Mouse (Mus musculus): ENCODE results near the gene Nol4l. TPM values are rescaled to one million over a fixed set of nuclear protein-coding genes. Genes with fewer than 3 reads are reported as not detected.

Gene Nol4l
- polyA plus RNA-seq, 1 experiment = 19.2 TPM

DNA sequence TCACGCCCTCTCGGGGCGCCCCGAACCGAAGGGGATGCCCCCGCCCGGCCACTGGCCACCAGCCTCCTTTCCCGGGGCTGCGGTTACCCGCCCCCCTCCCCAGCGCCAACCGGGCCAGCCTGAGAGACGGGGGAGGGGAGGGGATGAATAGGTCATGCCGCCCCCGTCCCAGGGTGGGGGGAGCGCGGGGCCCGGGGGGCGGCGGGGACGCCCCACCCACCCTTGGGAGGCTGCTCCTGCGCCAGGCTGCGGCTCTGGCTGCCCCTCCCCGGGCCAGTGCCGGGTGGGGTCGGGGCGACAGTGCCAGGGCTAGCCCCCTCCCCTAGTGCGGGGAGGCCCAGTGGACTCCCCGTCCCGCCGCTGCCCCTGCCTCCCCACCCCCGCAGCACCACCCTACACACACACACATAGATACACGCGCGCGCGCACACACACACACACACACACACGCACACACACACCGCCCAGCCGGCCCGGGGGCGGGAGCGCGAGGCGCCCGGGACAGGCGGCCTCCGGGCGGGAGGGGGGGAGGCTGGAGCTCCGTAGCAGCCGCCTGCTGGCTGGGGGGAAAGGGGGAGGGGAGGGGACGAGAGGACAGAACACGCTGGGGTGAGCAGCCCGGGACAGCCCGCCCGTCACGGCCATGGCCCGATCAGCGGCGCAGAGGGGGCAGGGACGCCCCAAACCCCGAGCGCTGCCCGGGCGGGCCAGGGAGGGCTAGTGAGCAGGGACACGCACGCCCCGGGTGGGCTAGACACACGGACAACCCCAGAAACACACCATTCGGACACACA, 1.0 kb downstream of the Nol4l start:
- Histone ChIP-seq H3K4me1 (ENCODE audit: control insufficient read depth, insufficient read depth, low read length) (peaks cover 10% of the 10 kb centered on the region), H3K27ac (ENCODE audit: insufficient read depth, low read depth, low read length) (no peak overlapping the region), H3K4me3 (ENCODE audit: insufficient read depth, low read length) (peak overlapping the region; percentile 98)
- no peak for TF ChIP-seq CTCF (IDR thresholded peaks at IDR 0.05; ENCODE audit: low read depth, low read length)
- no peak for TF ChIP-seq POLR2A (IDR thresholded peaks at IDR 0.05; ENCODE audit: borderline replicate concordance, low read depth, low read length)

DNA sequence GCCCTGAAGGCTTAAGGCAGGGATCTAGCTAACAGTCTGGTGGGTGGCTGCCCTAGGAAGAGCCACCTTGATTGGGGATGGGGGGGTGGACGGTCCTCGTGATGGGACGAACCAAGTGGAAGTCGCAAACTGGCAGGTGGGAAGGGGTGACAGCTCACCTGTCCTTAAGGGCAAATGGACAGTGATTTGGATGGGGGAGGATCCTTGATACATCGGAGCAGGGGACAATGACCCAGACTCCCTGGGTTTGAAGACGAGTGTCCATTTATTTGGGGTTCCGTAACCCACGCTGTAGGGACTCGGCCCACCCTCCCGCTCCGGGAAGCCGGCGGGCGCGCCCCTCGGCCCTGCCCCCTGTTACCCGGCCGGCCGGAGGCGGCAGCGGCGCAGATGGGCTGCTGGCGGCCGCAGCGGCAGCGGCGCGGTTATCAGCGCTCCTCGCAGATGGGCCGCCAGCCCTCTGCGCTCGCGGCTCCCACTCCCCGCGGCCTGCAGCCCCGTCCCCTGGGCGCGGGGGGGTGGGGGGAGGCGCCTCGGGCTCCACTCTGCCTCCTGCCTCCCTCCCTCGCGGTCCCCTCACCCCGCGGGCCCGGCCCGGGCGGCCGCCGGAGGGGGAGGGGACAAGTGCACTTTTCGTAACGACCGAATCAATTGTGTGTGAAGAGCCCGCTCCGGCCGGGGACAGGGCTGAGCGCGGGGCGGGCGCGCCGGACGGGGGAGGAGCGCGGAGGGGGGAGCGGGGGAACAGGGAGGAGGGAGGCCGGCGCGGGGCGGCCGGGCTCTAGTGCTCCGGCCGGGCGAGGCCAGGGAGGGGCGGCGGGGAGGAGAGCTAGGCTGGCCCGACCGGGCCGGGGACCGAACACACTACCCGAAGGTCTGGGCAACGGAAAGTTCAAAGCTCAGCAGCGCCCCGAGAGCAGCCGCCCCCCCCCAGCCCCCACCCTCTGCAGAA, 1.9 kb downstream of the Nol4l start:
- Histone ChIP-seq H3K4me3 (ENCODE audit: insufficient read depth, low read length) (peak overlapping the region; percentile 98), H3K4me1 (ENCODE audit: control insufficient read depth, insufficient read depth, low read length) (peaks cover 10% of the 10 kb centered on the region), H3K27ac (ENCODE audit: insufficient read depth, low read depth, low read length) (no peak overlapping the region)
- TF ChIP-seq CTCF (IDR thresholded peaks at IDR 0.05; ENCODE audit: low read depth, low read length) = no peak
- no peak for TF ChIP-seq POLR2A (IDR thresholded peaks at IDR 0.05; ENCODE audit: borderline replicate concordance, low read depth, low read length)

DNA sequence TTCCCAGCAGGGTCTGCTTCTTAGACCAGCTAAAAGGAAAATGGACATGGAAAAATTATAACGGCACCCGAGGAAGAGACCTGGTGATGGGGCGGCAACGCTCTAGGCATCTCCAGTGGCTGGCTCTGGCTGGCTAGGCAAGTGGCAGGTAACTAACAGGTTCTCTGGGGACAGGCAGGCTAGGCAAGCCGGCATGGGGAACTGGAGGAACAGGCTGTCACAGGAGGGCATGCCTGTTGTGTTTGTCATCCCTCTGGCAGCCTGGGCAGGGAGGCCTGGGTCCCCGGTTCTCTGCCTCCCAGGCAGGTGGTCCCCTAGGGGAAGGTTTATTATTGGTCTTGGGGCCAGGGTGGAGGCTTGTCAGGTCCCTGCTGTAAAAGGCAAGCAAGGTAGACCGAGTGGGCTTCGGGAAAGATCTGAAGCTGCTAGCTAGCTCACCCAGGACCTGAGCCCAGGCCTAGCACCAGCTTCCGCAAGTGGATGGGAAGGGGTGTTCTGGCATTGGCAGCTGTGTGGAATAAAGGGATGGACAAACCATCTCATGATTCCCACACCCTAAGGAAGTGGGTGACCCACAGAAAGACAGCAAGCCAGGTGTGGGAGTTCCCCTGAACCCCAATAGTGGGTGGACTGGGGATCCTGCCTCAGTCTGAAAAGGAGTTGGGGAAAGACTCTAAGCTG, 2.8 kb downstream of the Nol4l start:
- TF ChIP-seq POLR2A (IDR thresholded peaks at IDR 0.05; ENCODE audit: borderline replicate concordance, low read depth, low read length) (no peak), CTCF (IDR thresholded peaks at IDR 0.05; ENCODE audit: low read depth, low read length) (no peak)
- H3K4me3 ChIP-seq (ENCODE audit: insufficient read depth, low read length) = no peak overlapping the region
- peaks cover 11% of the 10 kb centered on the region for H3K4me1 ChIP-seq (ENCODE audit: control insufficient read depth, insufficient read depth, low read length)
- no peak overlapping the region for H3K27ac ChIP-seq (ENCODE audit: insufficient read depth, low read depth, low read length)

DNA sequence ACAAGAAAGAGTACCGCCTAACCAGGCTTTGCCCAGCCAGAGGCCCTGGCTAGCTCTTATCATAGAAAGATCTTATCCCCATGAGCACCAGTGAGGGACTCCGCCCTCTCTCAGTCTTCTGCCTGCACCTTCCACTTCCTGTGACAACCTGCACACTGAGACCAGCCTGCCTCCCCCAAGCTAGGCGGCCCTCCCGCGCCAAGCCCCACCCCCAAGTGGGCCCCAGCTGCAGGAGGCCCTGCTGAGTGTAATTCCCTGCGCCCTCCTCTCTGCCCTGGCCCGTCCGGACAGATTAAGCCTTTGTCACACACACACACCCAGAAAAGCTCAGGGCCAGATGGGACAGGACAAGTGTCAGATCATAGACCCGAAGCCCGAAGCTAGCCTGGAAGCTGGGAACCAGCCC, 3.9 kb downstream of the Nol4l start:
- H3K27ac ChIP-seq (ENCODE audit: insufficient read depth, low read depth, low read length) = no peak overlapping the region
- no peak overlapping the region for H3K4me3 ChIP-seq (ENCODE audit: insufficient read depth, low read length)

DNA sequence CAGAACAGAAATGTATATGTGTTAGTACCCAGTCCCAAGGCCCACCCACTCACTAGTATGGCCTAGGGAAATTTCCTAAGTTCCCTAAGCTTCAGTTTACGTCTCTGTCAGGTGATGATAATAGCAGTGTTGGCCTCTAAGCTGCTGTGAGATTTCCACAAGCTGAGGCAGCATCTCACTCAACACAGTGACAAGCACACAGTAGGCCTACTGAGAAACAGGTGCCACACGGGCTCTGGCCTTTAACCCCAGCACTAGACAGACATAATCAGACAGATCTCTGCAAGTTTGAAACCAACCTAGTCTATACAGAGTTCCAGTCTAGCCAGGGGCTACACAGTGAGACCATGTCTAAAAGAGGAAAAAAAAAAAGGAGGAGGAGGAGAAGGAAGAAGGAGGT, 5.0 kb downstream of the Nol4l start:
- Histone ChIP-seq H3K4me3 (ENCODE audit: insufficient read depth, low read length) (no peak overlapping the region), H3K4me1 (ENCODE audit: control insufficient read depth, insufficient read depth, low read length) (peaks cover 26% of the 10 kb centered on the region), H3K27ac (ENCODE audit: insufficient read depth, low read depth, low read length) (no peak overlapping the region)
- no peak for TF ChIP-seq POLR2A (IDR thresholded peaks at IDR 0.05; ENCODE audit: borderline replicate concordance, low read depth, low read length)
- no peak for TF ChIP-seq CTCF (IDR thresholded peaks at IDR 0.05; ENCODE audit: low read depth, low read length)

More for the DNA sequence above, 3.9 kb downstream of the Nol4l start:
- no peak for TF ChIP-seq POLR2A (IDR thresholded peaks at IDR 0.05; ENCODE audit: borderline replicate concordance, low read depth, low read length)
- TF ChIP-seq CTCF (IDR thresholded peaks at IDR 0.05; ENCODE audit: low read depth, low read length) = no peak
- H3K4me1 ChIP-seq (ENCODE audit: control insufficient read depth, insufficient read depth, low read length) = peaks cover 16% of the 10 kb centered on the region

DNA sequence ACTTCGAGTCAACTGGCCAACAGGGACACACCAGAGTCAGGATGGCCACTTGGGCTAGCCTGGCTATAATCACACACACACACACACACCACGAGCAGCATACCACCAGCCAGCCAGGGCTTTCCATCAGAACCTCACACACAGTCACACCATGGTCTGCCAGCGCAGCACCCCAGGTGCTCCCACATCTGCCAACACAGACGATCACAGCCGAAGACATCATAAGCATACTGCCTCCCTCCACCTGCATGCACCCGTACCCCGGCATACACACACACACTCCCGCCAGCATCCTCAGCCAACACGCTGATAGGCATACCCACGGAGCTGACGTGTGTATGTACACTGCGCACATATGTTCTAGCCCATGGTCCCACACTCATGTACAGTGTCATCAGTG, 6.1 kb downstream of the Nol4l start:
- peaks cover 32% of the 10 kb centered on the region for H3K4me1 ChIP-seq (ENCODE audit: control insufficient read depth, insufficient read depth, low read length)
- TF ChIP-seq POLR2A (IDR thresholded peaks at IDR 0.05; ENCODE audit: borderline replicate concordance, low read depth, low read length) = no peak
- no peak for TF ChIP-seq CTCF (IDR thresholded peaks at IDR 0.05; ENCODE audit: low read depth, low read length)
- H3K4me3 ChIP-seq (ENCODE audit: insufficient read depth, low read length) = no peak overlapping the region
- no peak overlapping the region for H3K27ac ChIP-seq (ENCODE audit: insufficient read depth, low read depth, low read length)

DNA sequence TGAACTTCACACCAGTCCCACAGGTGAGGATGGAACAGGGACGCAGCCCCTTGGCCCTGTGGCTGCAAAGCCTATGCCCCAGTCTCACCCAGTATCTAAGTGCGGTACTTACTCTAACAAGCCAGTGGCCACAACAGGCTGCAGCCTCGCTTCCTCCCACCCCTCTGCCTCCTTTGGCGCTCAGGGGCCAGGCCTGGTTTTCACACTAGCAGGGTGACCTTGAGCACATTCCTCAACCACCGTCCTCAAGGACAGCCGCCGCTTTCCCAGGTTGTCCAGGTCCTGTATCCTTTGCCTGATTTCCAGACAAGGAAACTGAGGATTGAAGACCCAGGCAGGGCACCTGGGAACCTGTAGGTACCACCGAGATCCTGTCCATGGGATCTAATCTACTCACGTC, 6.6 kb downstream of the Nol4l start:
- no peak overlapping the region for H3K27ac ChIP-seq (ENCODE audit: insufficient read depth, low read depth, low read length)

DNA sequence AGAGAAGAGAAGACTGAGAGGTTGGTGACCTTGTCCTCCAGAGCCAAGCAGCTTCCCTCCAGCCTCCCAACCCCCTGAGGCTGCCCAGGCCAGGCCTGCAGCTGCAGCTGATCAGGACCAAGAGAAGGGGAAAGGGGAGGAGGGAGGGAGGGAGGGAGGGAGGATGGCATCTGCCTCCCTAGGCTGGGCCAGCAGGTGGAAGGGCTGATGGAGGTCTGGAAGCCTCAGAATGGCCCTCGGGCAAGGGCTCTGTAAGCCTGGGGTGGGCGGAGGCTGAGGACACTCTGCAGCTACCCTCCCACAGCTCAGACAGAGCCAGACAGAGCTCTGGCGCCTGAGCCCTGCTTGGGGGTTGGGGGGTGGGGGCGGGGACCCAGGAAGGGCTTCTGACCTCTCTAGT, 7.5 kb downstream of the Nol4l start:
- no peak for TF ChIP-seq POLR2A (IDR thresholded peaks at IDR 0.05; ENCODE audit: borderline replicate concordance, low read depth, low read length)
- Histone ChIP-seq H3K4me1 (ENCODE audit: control insufficient read depth, insufficient read depth, low read length) (peaks cover 40% of the 10 kb centered on the region), H3K27ac (ENCODE audit: insufficient read depth, low read depth, low read length) (no peak overlapping the region), H3K4me3 (ENCODE audit: insufficient read depth, low read length) (no peak overlapping the region)

More for the DNA sequence above, 6.6 kb downstream of the Nol4l start:
- H3K4me1 ChIP-seq (ENCODE audit: control insufficient read depth, insufficient read depth, low read length) = peaks cover 37% of the 10 kb centered on the region
- no peak overlapping the region for H3K4me3 ChIP-seq (ENCODE audit: insufficient read depth, low read length)
- TF ChIP-seq POLR2A (IDR thresholded peaks at IDR 0.05; ENCODE audit: borderline replicate concordance, low read depth, low read length) = no peak
- no peak for TF ChIP-seq CTCF (IDR thresholded peaks at IDR 0.05; ENCODE audit: low read depth, low read length)

DNA sequence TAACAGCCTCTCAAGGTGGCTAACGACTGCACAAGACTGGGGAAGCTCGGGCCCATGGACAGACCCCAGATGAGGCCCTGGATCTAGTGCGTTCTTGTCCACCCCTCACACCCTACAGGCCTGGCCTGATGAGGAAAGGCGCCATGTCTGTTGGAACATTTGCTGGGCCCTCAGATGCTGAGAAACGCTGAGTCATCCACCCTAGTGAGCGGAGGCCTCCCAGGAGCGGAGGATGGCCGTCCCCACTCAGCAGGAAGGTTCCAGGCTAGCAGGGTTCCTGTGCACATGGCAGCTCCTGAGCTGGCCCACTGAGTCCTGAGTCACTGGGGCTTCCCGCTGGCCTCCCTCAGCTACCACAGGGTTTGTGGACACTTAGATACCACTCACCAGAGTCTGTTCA, 9.7 kb downstream of the Nol4l start:
- no peak overlapping the region for H3K27ac ChIP-seq (ENCODE audit: insufficient read depth, low read depth, low read length)
- peaks cover 53% of the 10 kb centered on the region for H3K4me1 ChIP-seq (ENCODE audit: control insufficient read depth, insufficient read depth, low read length)
- no peak overlapping the region for H3K4me3 ChIP-seq (ENCODE audit: insufficient read depth, low read length)
- TF ChIP-seq POLR2A (IDR thresholded peaks at IDR 0.05; ENCODE audit: borderline replicate concordance, low read depth, low read length) (no peak), CTCF (IDR thresholded peaks at IDR 0.05; ENCODE audit: low read depth, low read length) (no peak)
